Mouse (Mus musculus) neural tube, embryonic 12.5 days (tissue): ENCODE results near the gene Cwf19l1. TPM values are rescaled to one million over a fixed set of nuclear protein-coding genes. Genes with fewer than 3 reads are reported as not detected.

ENCODE experiments used
- ATAC-seq: fragments of 200-750 bp; cut with Nextera tagmentation; 2 replicates; pipeline ENCODE4 v1.8.0; 2017; ENCODE audit warnings: low read depth, mild to moderate bottlenecking, moderate TSS enrichment, moderate library complexity; ENCODE audit not compliant: low FRiP score
- H3K27ac ChIP-seq: fragments of 300-500 bp; sonication (generic); 2 replicates; pipeline ENCODE4 v1.5.1; 2016
- H3K27me3 ChIP-seq: fragments of 300-500 bp; sonication (generic); replicated peaks from 2 replicates; pipeline ENCODE4 v1.6.1; 2016; ENCODE audit warnings: mild to moderate bottlenecking
- H3K36me3 ChIP-seq: fragments of 300-500 bp; sonication (generic); 2 replicates; pipeline ENCODE4 v1.6.1; 2016; ENCODE audit warnings: mild to moderate bottlenecking
- H3K4me1 ChIP-seq: fragments of 300-500 bp; sonication (generic); 2 replicates; pipeline ENCODE4 v1.6.1; 2016
- H3K4me2 ChIP-seq: fragments of 300-500 bp; sonication (generic); replicated peaks from 2 replicates; pipeline ENCODE4 v1.6.1; 2016; ENCODE audit warnings: mild to moderate bottlenecking
- H3K4me3 ChIP-seq: fragments of 300-500 bp; sonication (generic); 2 replicates; pipeline ENCODE4 v1.5.1; 2016
- H3K9ac ChIP-seq: fragments of 300-500 bp; sonication (generic); 2 replicates; pipeline ENCODE4 v1.6.1; 2016; ENCODE audit warnings: mild to moderate bottlenecking
- H3K9me3 ChIP-seq: fragments of 300-500 bp; sonication (generic); 2 replicates; pipeline ENCODE4 v1.6.1; 2016; ENCODE audit warnings: mild to moderate bottlenecking
- WGBS: fragments of 180-500 bp; shearing (Covaris S2); methylation state at CpG from one replicate; pipeline ENCODE4 v1.1.7; 2016; 5-methylcytosine and 5-hydroxymethylcytosine counted together
- polyA plus RNA-seq: library from polyadenylated mRNA; unstranded; fragments of >200 nt; fragmentation: Nextera tagmentation; extraction: Ambion mirVana; gene quantifications from 2 replicates; pipeline ENCODE4 v1.2.1, GENCODE M21; 2016

Gene Cwf19l1
- polyA plus RNA-seq, 1 experiment from 2014 or later: 35.8 TPM

DNA sequence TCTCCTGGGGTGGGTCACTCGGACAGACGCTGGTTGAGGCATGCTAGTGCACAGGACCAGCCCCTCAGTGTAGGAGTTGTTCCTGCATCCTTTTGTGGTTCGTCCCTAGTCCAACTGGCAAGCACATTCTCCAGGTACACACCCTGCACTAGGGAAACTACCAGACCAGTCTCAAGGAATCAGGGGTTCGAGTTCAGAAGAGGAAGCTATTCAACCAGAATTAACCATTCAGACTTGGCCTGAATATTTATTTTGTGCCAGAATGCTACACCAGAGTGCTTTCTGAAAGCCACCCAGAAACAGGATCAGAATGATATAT is 65.8 kb downstream of the Cwf19l1 start:
- H3K27me3 ChIP-seq: no peaks in the 10 kb centered on the region
- peak overlapping the region; percentile 88 for H3K4me2 ChIP-seq
- no peaks in the 10 kb centered on the region for H3K9me3 ChIP-seq
- ATAC-seq: no peak; the same call in 1 of the 2 replicates
- no peak overlapping the region for H3K27ac ChIP-seq
- H3K36me3 ChIP-seq: no peaks in the 10 kb centered on the region; the same call in 1 of the 2 replicates
- peak overlapping the region; percentile 66 for H3K4me3 ChIP-seq
- H3K9ac ChIP-seq: peak overlapping the region; percentile 76
- 10% methylated on average over 4 of the region's 4 CpGs for WGBS
- 0 out of 2 replicates have a peak, but pooled peaks cover 12% of the 10 kb centered on the region for H3K4me1 ChIP-seq

DNA sequence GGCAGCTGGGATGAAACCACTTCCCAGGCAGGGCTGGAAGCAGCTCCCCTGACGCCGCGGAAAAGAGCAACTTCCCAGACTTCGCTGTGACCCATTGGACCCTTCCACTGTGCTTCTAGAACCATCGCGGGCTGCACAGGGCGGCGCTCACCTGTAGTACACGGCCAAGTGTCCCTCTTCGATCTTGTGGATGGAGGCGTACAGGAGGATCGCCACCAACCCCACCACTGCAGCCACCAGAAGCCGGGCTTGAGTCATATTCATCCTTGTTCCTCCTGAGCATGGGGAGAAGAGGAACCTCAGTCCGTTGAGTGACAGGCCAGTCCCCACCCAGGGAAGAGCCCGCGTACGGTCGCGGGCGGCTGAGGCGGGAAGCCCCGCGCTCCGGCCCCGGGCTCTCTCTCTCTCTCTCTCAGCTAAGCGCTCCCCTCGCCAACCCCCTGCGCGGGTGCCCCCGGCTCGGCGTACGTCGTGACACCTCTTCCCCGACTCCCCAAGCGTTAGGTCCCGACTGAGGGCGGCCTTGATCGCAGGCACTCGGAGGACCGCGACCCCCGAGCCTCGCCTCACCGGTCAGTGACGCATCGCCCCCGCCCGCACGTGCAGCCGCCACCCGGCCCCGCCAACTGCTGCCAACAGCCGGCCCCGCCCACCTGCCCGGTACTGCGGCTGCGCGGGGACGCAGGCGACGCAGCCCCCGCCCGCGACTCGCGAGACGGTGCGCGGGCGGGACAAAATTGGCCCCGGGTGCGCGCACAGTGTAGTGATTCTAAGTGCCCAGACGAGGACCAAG is 66.4 kb downstream of the Cwf19l1 start, which contains the start of gene Erlin1:
TSS of gene Erlin1 (minus strand) at position 665 of the 793 bp plus-strand sequence.
- ATAC-seq: peak; percentile 92
- Histone ChIP-seq H3K9ac (peak within 1 kb of the TSS; percentile 76), H3K27me3 (no peaks in the 10 kb centered on the region), H3K4me2 (peak within 1 kb of the TSS; percentile 88), H3K4me3 (peak within 1 kb of the TSS; percentile 66), H3K27ac (no peak within 1 kb of the TSS), H3K9me3 (no peaks in the 10 kb centered on the region), H3K4me1 (0 out of 2 replicates have a peak, but pooled peaks cover 12% of the 10 kb centered on the region), H3K36me3 (no peaks in the 10 kb centered on the region; the same call in 1 of the 2 replicates)
- under 1% methylated on average over 75 of the region's 75 CpGs for WGBS

DNA sequence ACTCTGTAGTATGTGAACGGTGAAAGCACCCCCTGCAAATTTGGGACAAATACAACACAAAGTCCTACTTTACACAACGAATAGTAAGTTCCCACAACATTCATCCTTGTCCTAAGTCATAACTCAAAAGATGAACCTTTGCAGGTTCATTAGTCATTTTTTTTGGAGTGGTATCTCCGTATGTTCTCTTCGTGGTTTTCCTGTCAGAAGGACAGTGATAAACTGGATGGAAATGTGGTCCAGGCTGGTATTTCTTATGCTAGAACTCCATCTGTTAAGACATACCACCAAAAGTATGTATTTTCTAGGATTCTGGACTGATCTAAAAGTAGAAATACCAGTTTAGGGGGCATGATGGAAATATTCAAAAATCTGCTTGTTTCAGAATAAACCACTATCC is 67.4 kb downstream of the Cwf19l1 start:
- no peak overlapping the region for H3K4me3 ChIP-seq
- H3K9me3 ChIP-seq: no peaks in the 10 kb centered on the region
- 0 out of 2 replicates have a peak, but pooled peaks cover 12% of the 10 kb centered on the region for H3K4me1 ChIP-seq
- H3K36me3 ChIP-seq: peaks cover 3% of the 10 kb centered on the region
- ATAC-seq: no peak
- peak overlapping the region; percentile 88 for H3K4me2 ChIP-seq
- H3K27ac ChIP-seq: no peak overlapping the region
- H3K9ac ChIP-seq: no peak overlapping the region
- WGBS: 84% methylated on average over 4 of the region's 4 CpGs
- no peaks in the 10 kb centered on the region for H3K27me3 ChIP-seq

- H3K4me2 ChIP-seq: no peak overlapping the region
- no peak overlapping the region for H3K4me3 ChIP-seq
- H3K27ac ChIP-seq: no peak overlapping the region
- no peaks in the 10 kb centered on the region for H3K9me3 ChIP-seq
- H3K9ac ChIP-seq: no peak overlapping the region
- 0 out of 2 replicates have a peak, but pooled peaks cover 12% of the 10 kb centered on the region for H3K4me1 ChIP-seq
- WGBS: 88% methylated on average over 9 of the region's 9 CpGs
- ATAC-seq: no peak
- no peaks in the 10 kb centered on the region for H3K27me3 ChIP-seq
- H3K36me3 ChIP-seq: peaks cover 6% of the 10 kb centered on the region
Observed at GRCm38 (mm10) chr19:44067323-44068049, 68.2 kb downstream of the Cwf19l1 start.

- Histone ChIP-seq H3K9me3 (no peaks in the 10 kb centered on the region), H3K27ac (no peak overlapping the region), H3K4me3 (no peak overlapping the region), H3K36me3 (peaks cover 6% of the 10 kb centered on the region; the same call in 1 of the 2 replicates), H3K4me2 (no peak overlapping the region), H3K27me3 (no peaks in the 10 kb centered on the region), H3K9ac (no peak overlapping the region), H3K4me1 (0 out of 2 replicates have a peak, but pooled peaks cover 7% of the 10 kb centered on the region)
- no peak for ATAC-seq
- WGBS: 89% methylated on average over 2 of the region's 2 CpGs
Observed at GRCm38 (mm10) chr19:44064734-44065133, 70.9 kb downstream of the Cwf19l1 start.

DNA sequence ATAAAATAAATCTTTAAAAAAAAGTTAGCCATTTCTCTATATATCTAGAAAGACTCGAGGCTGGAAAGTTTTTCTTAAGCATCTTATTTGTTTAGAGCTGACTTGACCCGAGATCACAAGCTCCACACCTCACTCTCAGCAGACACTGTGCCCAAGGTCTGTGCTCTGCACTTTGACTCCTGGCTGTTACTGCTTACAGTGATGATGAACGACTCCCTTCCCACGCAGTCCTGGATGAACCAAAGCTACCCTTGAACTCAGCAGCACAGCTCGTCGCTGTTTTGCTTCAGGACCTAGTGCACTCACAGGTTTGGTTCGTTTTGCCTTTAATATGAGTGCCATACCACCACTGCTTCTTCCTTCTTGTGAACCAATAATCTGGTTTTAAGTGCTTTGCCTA is 71.9 kb downstream of the Cwf19l1 start:
- Histone ChIP-seq H3K4me2 (no peak overlapping the region), H3K4me3 (no peak overlapping the region), H3K9ac (no peak overlapping the region), H3K27ac (no peak overlapping the region), H3K36me3 (peaks cover 10% of the 10 kb centered on the region; the same call in 1 of the 2 replicates), H3K4me1 (0 out of 2 replicates have a peak, but pooled peaks cover under 1% of the 10 kb centered on the region), H3K9me3 (no peaks in the 10 kb centered on the region), H3K27me3 (no peaks in the 10 kb centered on the region)
- WGBS: 93% methylated on average over 7 of the region's 7 CpGs
- ATAC-seq: no peak

DNA sequence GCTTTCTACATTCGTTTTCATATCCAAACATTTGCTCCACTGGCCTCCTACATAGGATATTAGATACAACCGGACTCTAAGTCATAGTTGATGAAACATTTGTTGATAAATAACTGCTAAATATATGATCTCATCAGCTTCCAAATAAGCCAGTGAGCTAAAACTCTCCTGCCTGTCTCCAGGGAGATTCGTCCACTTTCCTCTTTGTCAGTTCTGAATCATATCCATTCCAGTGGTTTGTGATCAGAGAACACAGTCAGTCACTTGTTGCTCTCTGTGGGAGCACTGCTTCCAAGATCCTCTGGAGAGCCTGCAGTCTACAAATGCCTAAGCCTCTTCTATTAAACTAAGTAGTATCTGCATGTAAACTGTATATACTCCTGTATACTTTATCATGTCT is 75.5 kb downstream of the Cwf19l1 start:
- no peak for ATAC-seq
- Histone ChIP-seq H3K27me3 (no peaks in the 10 kb centered on the region), H3K36me3 (peaks cover 25% of the 10 kb centered on the region), H3K4me2 (no peak overlapping the region), H3K27ac (no peak overlapping the region), H3K4me1 (no peaks in the 10 kb centered on the region), H3K9ac (no peak overlapping the region), H3K4me3 (no peak overlapping the region), H3K9me3 (no peaks in the 10 kb centered on the region)
- 88% methylated on average over 3 of the region's 3 CpGs for WGBS

Other genes starting within 250 kb of the Cwf19l1 start
- gene Dnmbp, start 195.7 kb downstream of the Cwf19l1 start, polyA plus RNA-seq: 14.6 and 14.8 TPM in 2 replicates
- gene Cpn1, start 149.3 kb downstream of the Cwf19l1 start, polyA plus RNA-seq: 0.30 and 0.47 TPM in 2 replicates
- not detected in 2 replicates for gene Cyp2c23, start 106.7 kb downstream of the Cwf19l1 start, polyA plus RNA-seq
- 18.4 and 20.6 TPM in 2 replicates for gene Erlin1, start 66.1 kb downstream of the Cwf19l1 start, polyA plus RNA-seq
- 60.8 and 69.1 TPM in 2 replicates for gene Chuk, start 28.4 kb downstream of the Cwf19l1 start, polyA plus RNA-seq
- 136 and 138 TPM in 2 replicates for gene Bloc1s2, start 10.6 kb upstream of the Cwf19l1 start, polyA plus RNA-seq
- 1.8 and 1.9 TPM in 2 replicates for gene Pkd2l1, start 56.6 kb upstream of the Cwf19l1 start, polyA plus RNA-seq
- gene Scd3, start 67.4 kb upstream of the Cwf19l1 start, polyA plus RNA-seq: 1.3 and 1.6 TPM in 2 replicates
- 353 and 371 TPM in 2 replicates for gene Scd2, start 157.8 kb upstream of the Cwf19l1 start, polyA plus RNA-seq
- gene Scd4, start 197.2 kb upstream of the Cwf19l1 start, polyA plus RNA-seq: 0.05 and 0.08 TPM in 2 replicates